Mouse (Mus musculus): ENCODE measurements around the gene Plekhg1.

- TF ChIP-seq POLR2A (IDR thresholded peaks at IDR 0.05; ENCODE audit: insufficient read depth, low read depth, low read length) (no peak), EP300 (IDR thresholded peaks at IDR 0.05; ENCODE audit: insufficient read depth, low read depth, low read length) (no peak)
These were observed 36.6 kb downstream of the Plekhg1 start for GRCm38 (mm10) chr10:3776761-3777160.
